Mouse (Mus musculus) limb, embryonic 12.5 days (tissue): Measurements from ENCODE around the gene Rhot2. TPM values are rescaled to one million over a fixed set of nuclear protein-coding genes. Genes with fewer than 3 reads are reported as not detected.
A peak's percentile ranks its signal among the peaks of the same experiment; 100 is the strongest.

ENCODE experiments used
- ATAC-seq: fragments of 200-750 bp; cut with Nextera tagmentation; 2 replicates; pipeline ENCODE4 v1.8.0; 2017; ENCODE audit warnings: low read depth, moderate TSS enrichment; ENCODE audit not compliant: insufficient number of reproducible peaks, insufficient read depth, low FRiP score, low TSS enrichment
- H3K27ac ChIP-seq: fragments of 300-500 bp; sonication (generic); 2 replicates; pipeline ENCODE4 v1.5.1; 2016; ENCODE audit warnings: mild to moderate bottlenecking, moderate library complexity
- H3K27me3 ChIP-seq: fragments of 300-500 bp; sonication (generic); 2 replicates; pipeline ENCODE4 v1.6.1; 2016; ENCODE audit warnings: mild to moderate bottlenecking, moderate library complexity
- H3K36me3 ChIP-seq: fragments of 300-500 bp; sonication (generic); 2 replicates; pipeline ENCODE4 v1.6.1; 2016; ENCODE audit warnings: mild to moderate bottlenecking, moderate library complexity
- H3K4me1 ChIP-seq: fragments of 300-500 bp; sonication (generic); replicated peaks from 2 replicates; pipeline ENCODE4 v1.6.1; 2016
- H3K4me2 ChIP-seq: fragments of 300-500 bp; sonication (generic); 2 replicates; pipeline ENCODE4 v1.6.1; 2016; ENCODE audit warnings: mild to moderate bottlenecking, moderate library complexity
- H3K4me3 ChIP-seq: fragments of 300-500 bp; sonication (generic); replicated peaks from 2 replicates; pipeline ENCODE4 v1.5.1; 2016; ENCODE audit warnings: mild to moderate bottlenecking
- H3K9ac ChIP-seq: fragments of 300-500 bp; sonication (generic); replicated peaks from 2 replicates; pipeline ENCODE4 v1.6.1; 2016; ENCODE audit warnings: mild to moderate bottlenecking, moderate library complexity
- H3K9me3 ChIP-seq: fragments of 300-500 bp; sonication (generic); 2 replicates; pipeline ENCODE4 v1.6.1; 2016; ENCODE audit warnings: mild to moderate bottlenecking, moderate library complexity
- WGBS: fragments of 180-500 bp; shearing (Covaris S2); methylation state at CpG from one replicate; pipeline ENCODE4 v1.1.7; 2016; 5-methylcytosine and 5-hydroxymethylcytosine counted together
- polyA plus RNA-seq: library from polyadenylated mRNA; unstranded; fragments of >200 nt; fragmentation: Nextera tagmentation; extraction: Ambion mirVana; gene quantifications from 2 replicates; pipeline ENCODE4 v1.2.1, GENCODE M21; 2016

Gene Rhot2
- 23.6 and 26.9 TPM in 2 replicates for polyA plus RNA-seq

- H3K27me3 ChIP-seq, result no peaks in the 10 kb centered on the region
- H3K9me3 ChIP-seq, result no peaks in the 10 kb centered on the region
- peak within 1 kb of the TSS; percentile 88 for H3K27ac ChIP-seq
- peaks cover 16% of the 10 kb centered on the region for H3K4me1 ChIP-seq
- WGBS, result under 1% methylated on average over 21 of the region's 21 CpGs
- peak within 1 kb of the TSS; percentile 90 for H3K4me2 ChIP-seq
- peak; percentile 92 for ATAC-seq
- H3K36me3 ChIP-seq, result peaks cover 77% of the 10 kb centered on the region
- peak within 1 kb of the TSS; percentile 88 for H3K4me3 ChIP-seq
- H3K9ac ChIP-seq, result peak within 1 kb of the TSS; percentile 87
These were observed at the start of gene Rhot2 for GRCm38 (mm10) chr17:25844396-25844901. Gene Rhot2 (minus strand): TSS chr17:25844851.

DNA sequence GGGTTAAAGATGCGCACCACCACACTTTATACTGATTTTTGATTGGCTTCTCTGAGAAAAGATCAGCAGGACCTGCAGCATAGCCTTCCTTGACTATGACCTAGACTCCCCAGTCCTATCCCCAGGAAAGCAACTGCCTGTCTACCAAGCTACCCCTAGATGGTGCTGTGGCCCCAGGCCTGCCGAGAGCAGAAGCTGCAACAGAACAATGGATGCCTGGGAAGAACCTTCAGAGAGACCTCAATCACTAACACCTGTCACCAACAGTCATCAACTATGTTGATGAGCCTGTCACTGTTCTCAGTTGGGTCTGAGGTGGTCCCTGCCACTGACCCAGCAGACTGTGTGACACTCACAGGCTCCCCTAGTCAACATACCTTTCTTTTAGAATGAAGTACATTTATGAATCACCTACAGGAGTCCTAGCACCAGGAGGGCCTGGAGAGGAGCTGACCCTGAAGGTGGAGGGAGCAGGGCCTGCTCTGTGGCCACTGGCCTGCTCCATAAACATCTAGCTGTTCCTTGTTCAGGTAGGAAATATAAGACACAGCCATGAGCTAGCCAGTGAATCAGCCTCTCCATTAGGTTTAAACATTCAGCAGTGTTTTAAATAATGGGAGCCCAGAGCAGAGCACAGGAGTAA, 49.4 kb upstream of the Rhot2 start:
- H3K4me3 ChIP-seq, result no peak overlapping the region
- H3K27me3 ChIP-seq, result no peaks in the 10 kb centered on the region
- H3K27ac ChIP-seq, result peak overlapping the region; percentile 45; the same call in 1 of the 2 replicates
- H3K4me2 ChIP-seq, result no peak overlapping the region
- H3K4me1 ChIP-seq, result no peaks in the 10 kb centered on the region; the same call in 1 of the 2 replicates
- WGBS, result 39% methylated on average over 2 of the region's 2 CpGs
- ATAC-seq, result 0 out of 2 replicates have a peak, but pooled peaks have one; percentile 71
- H3K9ac ChIP-seq, result no peak overlapping the region
- peaks cover 21% of the 10 kb centered on the region for H3K36me3 ChIP-seq
- H3K9me3 ChIP-seq, result no peaks in the 10 kb centered on the region

DNA sequence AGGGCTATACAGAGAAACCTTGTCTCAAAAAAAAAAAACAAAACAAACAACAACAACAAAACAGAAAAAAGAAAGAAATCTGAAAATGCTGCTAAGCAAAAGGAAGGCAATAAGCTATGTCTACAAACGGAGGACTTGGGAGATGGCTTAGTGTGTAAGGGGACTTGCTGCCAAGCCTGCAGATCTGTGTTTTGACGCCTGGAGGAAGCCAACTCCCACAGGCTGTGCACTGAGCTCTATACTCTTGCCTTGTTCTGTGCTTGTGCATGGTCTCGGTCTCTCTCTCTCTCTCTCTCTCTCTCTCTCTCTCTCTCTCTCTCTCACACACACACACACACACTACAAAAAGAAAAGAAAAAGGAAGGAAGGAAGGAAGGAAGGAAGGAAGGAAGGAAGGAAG, 44.2 kb upstream of the Rhot2 start:
- Histone ChIP-seq H3K9me3 (no peaks in the 10 kb centered on the region), H3K27ac (no peak overlapping the region), H3K9ac (no peak overlapping the region), H3K27me3 (no peaks in the 10 kb centered on the region), H3K4me1 (no peaks in the 10 kb centered on the region), H3K36me3 (peaks cover 53% of the 10 kb centered on the region), H3K4me3 (no peak overlapping the region), H3K4me2 (no peak overlapping the region)
- no peak for ATAC-seq
- 87% methylated on average over 3 of the region's 3 CpGs for WGBS

- no peaks in the 10 kb centered on the region for H3K27me3 ChIP-seq
- H3K9ac ChIP-seq, result no peak overlapping the region
- no peaks in the 10 kb centered on the region for H3K9me3 ChIP-seq
- H3K36me3 ChIP-seq, result peaks cover 66% of the 10 kb centered on the region
- H3K4me1 ChIP-seq, result peaks cover under 1% of the 10 kb centered on the region; the same call in 1 of the 2 replicates
- WGBS, result 90% methylated on average over 10 of the region's 10 CpGs
- no peak overlapping the region for H3K4me2 ChIP-seq
- no peak for ATAC-seq
- H3K27ac ChIP-seq, result no peak overlapping the region
- H3K4me3 ChIP-seq, result no peak overlapping the region
These were observed 42.8 kb upstream of the Rhot2 start for GRCm38 (mm10) chr17:25887467-25887866.

- H3K27ac ChIP-seq, result no peak overlapping the region
- H3K4me1 ChIP-seq, result peaks cover 6% of the 10 kb centered on the region
- no peaks in the 10 kb centered on the region for H3K27me3 ChIP-seq
- no peak overlapping the region for H3K4me3 ChIP-seq
- peaks cover 73% of the 10 kb centered on the region for H3K36me3 ChIP-seq
- ATAC-seq, result no peak
- no peak overlapping the region for H3K9ac ChIP-seq
- H3K4me2 ChIP-seq, result no peak overlapping the region
- H3K9me3 ChIP-seq, result no peaks in the 10 kb centered on the region
These were observed 42.2 kb upstream of the Rhot2 start for GRCm38 (mm10) chr17:25886806-25887205.

- peaks cover 69% of the 10 kb centered on the region for H3K36me3 ChIP-seq
- no peak overlapping the region for H3K27ac ChIP-seq
- 64% methylated on average over 4 of the region's 4 CpGs for WGBS
- peaks cover 17% of the 10 kb centered on the region for H3K4me1 ChIP-seq
- no peak overlapping the region for H3K9ac ChIP-seq
- H3K27me3 ChIP-seq, result no peaks in the 10 kb centered on the region
- H3K4me3 ChIP-seq, result no peak overlapping the region
- no peak for ATAC-seq
- no peaks in the 10 kb centered on the region for H3K9me3 ChIP-seq
- no peak overlapping the region for H3K4me2 ChIP-seq
These were observed 41.0 kb upstream of the Rhot2 start for GRCm38 (mm10) chr17:25885636-25886035.

GRCm38 (mm10) chr17:25883824-25884223, 39.2 kb upstream of the Rhot2 start:
- Histone ChIP-seq H3K4me2 (no peak overlapping the region), H3K27me3 (no peaks in the 10 kb centered on the region), H3K9me3 (no peaks in the 10 kb centered on the region), H3K36me3 (peaks cover 62% of the 10 kb centered on the region), H3K4me1 (peaks cover 24% of the 10 kb centered on the region), H3K27ac (no peak overlapping the region), H3K9ac (no peak overlapping the region), H3K4me3 (no peak overlapping the region)
- 97% methylated on average over 3 of the region's 3 CpGs for WGBS
- no peak for ATAC-seq

DNA sequence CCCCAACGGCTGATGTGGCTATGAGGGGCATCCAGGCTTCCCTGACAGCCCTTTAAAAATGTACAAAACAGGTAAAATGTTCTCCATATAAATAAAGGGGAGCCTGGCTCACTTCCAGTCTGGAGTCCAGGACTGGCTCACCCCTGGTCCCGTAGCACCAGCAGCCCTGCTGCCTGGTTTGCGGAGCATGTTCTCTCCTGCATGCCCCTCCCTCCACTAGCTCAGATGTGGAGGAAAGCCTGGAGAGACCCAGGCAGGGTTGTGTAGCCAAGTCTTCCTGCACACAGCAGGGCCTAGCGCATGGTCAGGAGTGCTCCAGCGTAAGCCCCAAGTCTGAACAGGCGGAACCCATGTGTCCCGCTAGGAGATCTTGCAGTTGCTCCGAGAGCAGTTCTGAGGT, 38.6 kb upstream of the Rhot2 start:
- no peak for ATAC-seq
- Histone ChIP-seq H3K27ac (no peak overlapping the region), H3K4me2 (no peak overlapping the region), H3K9ac (no peak overlapping the region), H3K27me3 (no peaks in the 10 kb centered on the region), H3K9me3 (no peaks in the 10 kb centered on the region), H3K36me3 (peaks cover 62% of the 10 kb centered on the region), H3K4me3 (no peak overlapping the region), H3K4me1 (peaks cover 24% of the 10 kb centered on the region)
- 86% methylated on average over 8 of the region's 8 CpGs for WGBS

- Histone ChIP-seq H3K36me3 (peaks cover 60% of the 10 kb centered on the region), H3K9ac (no peak overlapping the region), H3K4me2 (no peak overlapping the region), H3K4me1 (peaks cover 24% of the 10 kb centered on the region), H3K27ac (no peak overlapping the region), H3K4me3 (no peak overlapping the region), H3K27me3 (no peaks in the 10 kb centered on the region), H3K9me3 (no peaks in the 10 kb centered on the region)
- 23% methylated on average over 5 of the region's 5 CpGs for WGBS
- no peak for ATAC-seq
These were observed 37.7 kb upstream of the Rhot2 start for GRCm38 (mm10) chr17:25882306-25882705.

GRCm38 (mm10) chr17:25881691-25882090, 37.0 kb upstream of the Rhot2 start:
- peaks cover 29% of the 10 kb centered on the region for H3K4me1 ChIP-seq
- H3K4me3 ChIP-seq, result no peak overlapping the region
- no peaks in the 10 kb centered on the region for H3K9me3 ChIP-seq
- ATAC-seq, result no peak
- WGBS, result 15% methylated on average over 4 of the region's 4 CpGs
- peaks cover 60% of the 10 kb centered on the region for H3K36me3 ChIP-seq
- no peaks in the 10 kb centered on the region for H3K27me3 ChIP-seq
- H3K4me2 ChIP-seq, result no peak overlapping the region
- no peak overlapping the region for H3K9ac ChIP-seq
- peak overlapping the region; percentile 53 for H3K27ac ChIP-seq

DNA sequence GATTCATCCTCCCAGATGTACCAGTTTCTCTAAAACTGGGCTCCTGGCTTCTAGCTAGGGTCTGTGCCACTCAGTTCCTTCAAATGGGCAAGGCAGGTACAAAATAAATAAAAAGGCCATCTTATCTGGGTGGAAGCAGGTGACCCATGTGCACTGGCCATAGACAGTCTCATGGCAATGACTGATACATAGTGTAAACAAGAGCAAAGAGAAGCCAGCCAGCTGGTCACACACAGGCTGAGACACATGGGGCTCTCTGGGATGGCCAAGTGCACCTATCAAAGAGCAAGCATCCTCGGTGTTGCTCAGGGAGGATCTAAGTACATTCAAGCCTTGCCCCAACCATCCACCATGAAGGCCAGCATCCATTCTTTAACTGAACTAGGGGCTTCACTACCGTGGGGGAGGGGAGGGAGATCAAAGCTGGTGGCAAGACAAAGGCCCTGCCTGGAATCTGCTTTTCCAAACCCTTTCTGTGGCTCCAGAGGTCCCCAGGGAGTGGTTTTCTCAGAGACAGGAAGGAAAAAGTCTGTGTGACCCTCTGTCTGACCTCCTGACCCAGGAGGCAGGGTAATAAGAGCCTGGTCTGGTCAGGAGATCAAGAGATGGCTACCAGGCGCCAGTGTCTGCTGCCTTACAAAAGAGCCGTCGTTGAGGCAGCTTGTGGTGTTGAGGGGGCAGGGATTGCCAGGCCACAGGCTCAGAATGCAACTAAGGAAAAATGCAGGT, 36.4 kb upstream of the Rhot2 start:
- no peak for ATAC-seq
- Histone ChIP-seq H3K36me3 (peaks cover 60% of the 10 kb centered on the region), H3K4me1 (peaks cover 35% of the 10 kb centered on the region), H3K9ac (no peak overlapping the region), H3K9me3 (no peaks in the 10 kb centered on the region), H3K27ac (peak overlapping the region; percentile 53; the same call in 1 of the 2 replicates), H3K27me3 (no peaks in the 10 kb centered on the region), H3K4me2 (no peak overlapping the region), H3K4me3 (no peak overlapping the region)
- 8% methylated on average over 5 of the region's 5 CpGs for WGBS
